Mouse (Mus musculus) stomach, postnatal 0 days (tissue): ENCODE measurements around the gene Zdhhc18. TPM values are rescaled to one million over a fixed set of nuclear protein-coding genes. Genes with fewer than 3 reads are reported as not detected.

Source experiments
- ATAC-seq: fragments of 200-750 bp; cut with Nextera tagmentation; 2 replicates; pipeline ENCODE4 v1.8.0; 2017; ENCODE audit not compliant: low FRiP score, low TSS enrichment
- DNase-seq: peaks from one replicate; pipeline ENCODE4 v3.0.0-alpha.2; 2016; ENCODE audit warnings: low spot score
- H3K27ac ChIP-seq: fragments of 300-500 bp; sonication (generic); replicated peaks from 2 replicates; pipeline ENCODE4 v1.5.1; 2014; ENCODE audit warnings: mild to moderate bottlenecking, control low read depth
- H3K27me3 ChIP-seq: fragments of 300-500 bp; sonication (generic); 2 replicates; pipeline ENCODE4 v1.6.1; 2014; ENCODE audit warnings: low read length; ENCODE audit not compliant: control insufficient read depth, insufficient read depth
- H3K36me3 ChIP-seq: fragments of 300-500 bp; sonication (generic); 2 replicates; pipeline ENCODE4 v1.6.1; 2014; ENCODE audit warnings: low read length, mixed read lengths; ENCODE audit not compliant: control insufficient read depth, insufficient read depth
- H3K4me1 ChIP-seq: fragments of 300-500 bp; sonication (generic); replicated peaks from 2 replicates; pipeline ENCODE4 v1.6.1; 2014; ENCODE audit warnings: antibody characterized with exemption; ENCODE audit not compliant: control insufficient read depth, insufficient read depth
- H3K4me2 ChIP-seq: fragments of 300-500 bp; sonication (generic); replicated peaks from 2 replicates; pipeline ENCODE4 v1.6.1; 2014; ENCODE audit warnings: low read depth, mild to moderate bottlenecking, control low read depth, moderate library complexity
- H3K4me3 ChIP-seq: fragments of 300-500 bp; sonication (generic); 2 replicates; pipeline ENCODE4 v1.5.1; 2014; ENCODE audit warnings: low read depth, low read length, control low read depth
- H3K9ac ChIP-seq: fragments of 300-500 bp; sonication (generic); 2 replicates; pipeline ENCODE4 v1.6.1; 2014; ENCODE audit warnings: mild to moderate bottlenecking, low read length, control low read depth, mixed read lengths
- H3K9me3 ChIP-seq: fragments of 300-500 bp; sonication (generic); 2 replicates; pipeline ENCODE4 v1.6.1; 2016; ENCODE audit warnings: low read length; ENCODE audit not compliant: control insufficient read depth
- CTCF ChIP-seq: IDR thresholded peaks from 2 replicates; pipeline ENCODE4 v1.5.1; 2016; ENCODE audit warnings: antibody characterized with exemption, low read depth, mild to moderate bottlenecking, moderate library complexity
- EP300 ChIP-seq: optimal IDR thresholded peaks from 2 replicates; pipeline ENCODE3; 2016; ENCODE audit warnings: antibody characterized with exemption
- WGBS: fragments of 180-500 bp; shearing (Covaris S2); extraction: QIAGEN DNeasy Blood & Tissue Kit; methylation state at CpG from one replicate; pipeline ENCODE4 v1.1.7; 2014; 5-methylcytosine and 5-hydroxymethylcytosine counted together
- polyA plus RNA-seq: library from polyadenylated mRNA; unstranded; fragments of >200 nt; fragmentation: Nextera tagmentation; extraction: Ambion mirVana; gene quantifications from 2 replicates; pipeline ENCODE4 v1.2.1, GENCODE M21; 2015

Zdhhc18 gene
- polyA plus RNA-seq, 1 experiment from 2014 or later, result 1.6 TPM

DNA sequence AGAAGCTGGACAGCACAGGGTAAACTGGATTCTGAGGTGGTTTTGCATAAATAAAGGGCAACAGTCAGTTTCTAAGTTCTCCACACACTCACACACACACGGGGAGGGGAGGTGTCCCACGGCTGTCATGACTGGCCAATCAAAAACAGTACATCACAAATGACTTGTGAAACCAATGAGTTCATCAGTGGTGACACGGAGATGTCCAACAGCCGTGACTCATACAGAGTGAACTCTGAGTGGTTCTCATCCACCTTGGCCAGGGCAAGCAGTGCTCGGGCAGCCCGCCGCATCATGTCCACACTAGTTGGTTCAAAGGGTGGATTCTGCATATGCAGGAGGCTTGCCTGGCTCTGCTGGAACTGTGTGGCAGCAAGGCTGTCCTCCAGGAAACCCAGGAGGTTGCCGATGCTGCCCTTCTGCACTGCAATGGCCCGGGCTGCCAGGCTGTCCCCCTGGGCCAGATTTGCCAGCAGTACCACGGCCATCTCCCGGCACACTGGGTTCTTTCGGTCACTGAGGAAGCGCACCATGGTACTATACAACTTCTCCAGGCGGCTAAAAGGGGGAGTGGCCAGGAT is 30.3 kb upstream of the Zdhhc18 start:
- Histone ChIP-seq H3K4me2 (no peak overlapping the region), H3K27ac (no peak overlapping the region), H3K4me3 (no peak overlapping the region), H3K36me3 (peaks cover 27% of the 10 kb centered on the region), H3K9ac (no peak overlapping the region), H3K4me1 (peaks cover 8% of the 10 kb centered on the region; the same call in 1 of the 2 replicates), H3K27me3 (no peaks in the 10 kb centered on the region), H3K9me3 (no peaks in the 10 kb centered on the region)
- WGBS, result 84% methylated on average over 14 of the region's 14 CpGs
- DNase-seq (no peak), ATAC-seq (no peak)
- TF ChIP-seq CTCF, result no peak
- no peak for TF ChIP-seq EP300

- H3K27ac ChIP-seq, result no peak overlapping the region
- no peak for DNase-seq
- H3K36me3 ChIP-seq, result peaks cover 24% of the 10 kb centered on the region
- H3K4me3 ChIP-seq, result no peak overlapping the region
- no peak for ATAC-seq
- H3K4me1 ChIP-seq, result peaks cover 8% of the 10 kb centered on the region; the same call in 1 of the 2 replicates
- no peak for TF ChIP-seq CTCF
- TF ChIP-seq EP300, result no peak
- H3K9me3 ChIP-seq, result no peaks in the 10 kb centered on the region
- whole genome bisulfite sequencing, result 70% methylated on average over 7 of the region's 7 CpGs
- H3K27me3 ChIP-seq, result no peaks in the 10 kb centered on the region
- H3K9ac ChIP-seq, result no peak overlapping the region
- no peak overlapping the region for H3K4me2 ChIP-seq
Observed at GRCm38 (mm10) chr4:133679629-133680028, 29.7 kb upstream of the Zdhhc18 start.

DNA sequence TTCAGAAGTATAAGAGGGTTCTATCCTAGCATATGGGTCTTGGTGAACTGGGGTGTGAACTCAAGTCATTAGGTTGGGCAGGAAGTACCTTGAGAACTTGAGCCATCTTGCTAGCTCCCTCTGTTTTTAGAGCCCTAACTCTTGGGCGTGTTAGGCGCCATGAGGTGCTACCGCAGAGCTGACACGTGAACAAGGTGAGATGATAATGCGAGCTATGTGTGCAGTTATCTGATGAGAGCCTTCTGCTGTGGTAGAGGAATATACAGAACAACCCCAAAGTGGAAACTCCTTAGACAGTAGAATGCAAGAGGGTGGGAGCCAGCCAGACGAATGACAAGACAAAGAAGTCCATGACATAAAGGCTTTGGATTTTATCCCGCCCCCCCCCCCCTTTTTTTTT is 27.3 kb upstream of the Zdhhc18 start:
- Histone ChIP-seq H3K27ac (no peak overlapping the region), H3K9ac (no peak overlapping the region), H3K4me3 (no peak overlapping the region), H3K4me1 (peaks cover 8% of the 10 kb centered on the region; the same call in 1 of the 2 replicates), H3K9me3 (no peaks in the 10 kb centered on the region), H3K27me3 (no peaks in the 10 kb centered on the region), H3K36me3 (peaks cover 13% of the 10 kb centered on the region), H3K4me2 (no peak overlapping the region)
- WGBS, result 64% methylated on average over 7 of the region's 7 CpGs
- TF ChIP-seq EP300 (no peak), CTCF (no peak)
- ATAC-seq (no peak), DNase-seq (no peak)

DNA sequence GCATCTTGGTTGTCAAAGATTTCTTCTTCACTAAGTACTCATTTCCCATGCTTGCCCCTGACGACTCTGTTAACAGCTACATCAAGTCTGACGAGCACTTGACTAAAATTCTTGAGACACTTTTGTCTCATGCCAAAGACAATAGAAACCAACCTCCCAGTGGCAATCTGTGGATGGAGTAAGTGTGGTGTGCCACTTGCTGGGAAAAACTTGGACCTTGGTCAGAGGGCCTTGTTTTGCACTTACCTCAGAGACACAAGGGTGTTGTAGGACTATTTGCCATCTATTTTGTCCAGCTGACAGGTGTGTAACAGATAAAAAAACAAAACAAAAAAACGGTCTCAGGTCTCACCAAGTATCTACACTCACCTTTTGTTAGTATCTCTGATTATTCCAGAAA is 26.2 kb upstream of the Zdhhc18 start:
- no peak overlapping the region for H3K4me3 ChIP-seq
- TF ChIP-seq CTCF (no peak), EP300 (no peak)
- peak overlapping the region; percentile 69; the same call in 1 of the 2 replicates for H3K27ac ChIP-seq
- WGBS, result 8% methylated on average over 3 of the region's 3 CpGs
- peaks cover 8% of the 10 kb centered on the region; the same call in 1 of the 2 replicates for H3K4me1 ChIP-seq
- H3K9ac ChIP-seq, result no peak overlapping the region
- peaks cover 8% of the 10 kb centered on the region for H3K36me3 ChIP-seq
- H3K9me3 ChIP-seq, result no peaks in the 10 kb centered on the region
- ATAC-seq, result no peak
- 0 out of 2 replicates have a peak overlapping the region, but pooled peaks have one; percentile 17 for H3K4me2 ChIP-seq
- H3K27me3 ChIP-seq, result no peaks in the 10 kb centered on the region
- no peak for DNase-seq

DNA sequence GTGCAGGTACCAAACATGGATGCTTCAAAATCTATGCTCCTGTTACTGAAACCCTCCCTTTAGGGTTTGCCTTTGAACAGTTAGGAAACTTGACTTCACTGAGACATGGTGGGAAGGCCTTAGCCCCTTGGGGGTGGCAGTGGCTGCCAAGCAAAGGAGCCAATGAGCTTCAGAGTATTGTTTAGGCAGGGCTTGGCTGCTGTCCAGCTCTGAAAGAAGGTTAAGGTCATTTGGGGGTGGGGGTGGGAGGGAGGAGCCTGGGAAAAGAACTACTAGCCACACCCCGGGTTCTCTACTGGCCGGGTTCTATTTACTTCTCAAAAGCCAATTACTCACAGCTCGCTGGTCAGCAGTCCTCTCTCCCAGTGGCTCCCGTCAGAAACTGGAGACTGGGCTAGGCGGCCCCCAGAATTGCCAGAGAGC is 25.7 kb upstream of the Zdhhc18 start:
- H3K36me3 ChIP-seq, result peaks cover 2% of the 10 kb centered on the region
- no peak overlapping the region for H3K9ac ChIP-seq
- WGBS, result 2% methylated on average over 5 of the region's 5 CpGs
- TF ChIP-seq CTCF, result no peak
- no peak for TF ChIP-seq EP300
- DNase-seq, result peak; percentile 76
- no peaks in the 10 kb centered on the region for H3K27me3 ChIP-seq
- ATAC-seq, result peak; percentile 44
- H3K27ac ChIP-seq, result peak overlapping the region; percentile 69; the same call in 1 of the 2 replicates
- no peaks in the 10 kb centered on the region for H3K9me3 ChIP-seq
- peaks cover 8% of the 10 kb centered on the region; the same call in 1 of the 2 replicates for H3K4me1 ChIP-seq
- no peak overlapping the region for H3K4me3 ChIP-seq
- H3K4me2 ChIP-seq, result no peak overlapping the region

DNA sequence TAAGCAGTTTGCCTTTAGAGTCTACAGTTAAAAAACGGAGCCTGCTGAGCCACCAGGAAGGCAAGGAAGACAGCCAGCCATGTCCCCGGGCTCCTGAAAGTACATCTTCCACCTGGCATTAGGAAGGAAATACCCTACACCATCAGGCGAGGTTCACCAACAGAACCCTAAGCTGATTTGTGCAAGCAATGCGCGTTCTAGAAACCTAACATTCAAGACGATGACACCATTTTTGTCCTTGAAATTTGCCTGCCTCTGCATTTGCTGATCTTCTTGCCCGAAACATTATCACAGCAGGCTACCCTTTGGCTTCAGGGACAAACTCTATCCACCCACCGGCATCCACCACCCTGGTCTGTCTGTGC is 24.4 kb upstream of the Zdhhc18 start:
- Histone ChIP-seq H3K27ac (peak overlapping the region; percentile 99), H3K4me1 (peaks cover 11% of the 10 kb centered on the region; the same call in 1 of the 2 replicates), H3K9me3 (no peaks in the 10 kb centered on the region), H3K9ac (0 out of 2 replicates have a peak overlapping the region, but pooled peaks have one; percentile 23), H3K4me3 (no peak overlapping the region), H3K27me3 (no peaks in the 10 kb centered on the region), H3K36me3 (no peaks in the 10 kb centered on the region), H3K4me2 (peak overlapping the region; percentile 54; the same call in 1 of the 2 replicates)
- ATAC-seq, result no peak
- TF ChIP-seq CTCF (no peak), EP300 (no peak)
- no peak for DNase-seq
- 55% methylated on average over 8 of the region's 8 CpGs for WGBS
